Mouse (Mus musculus) midbrain, embryonic 11.5 days (tissue): ENCODE results near the gene Tbx1. TPM values are rescaled to one million over a fixed set of nuclear protein-coding genes. Genes with fewer than 3 reads are reported as not detected.

ENCODE experiments used
- ATAC-seq: fragments of 200-750 bp; cut with Nextera tagmentation; 2 replicates; pipeline ENCODE4 v1.8.0; 2017; ENCODE audit warnings: moderate TSS enrichment, moderate library complexity; ENCODE audit not compliant: low FRiP score
- DNase-seq: peaks from one replicate; pipeline ENCODE4 v3.0.0; 2015; ENCODE audit warnings: low spot score; ENCODE audit errors: missing footprints
- H3K27ac ChIP-seq: fragments of 300-500 bp; sonication (generic); 2 replicates; pipeline ENCODE4 v1.5.1; 2014; ENCODE audit warnings: low read depth, low read length
- H3K27me3 ChIP-seq: fragments of 300-500 bp; sonication (generic); 2 replicates; pipeline ENCODE4 v1.6.1; 2014; ENCODE audit warnings: mild to moderate bottlenecking, low read length, moderate library complexity, mixed read lengths; ENCODE audit not compliant: control insufficient read depth, insufficient read depth
- H3K36me3 ChIP-seq: fragments of 300-500 bp; sonication (generic); 2 replicates; pipeline ENCODE4 v1.6.1; 2014; ENCODE audit warnings: mild to moderate bottlenecking, low read length, moderate library complexity, mixed read lengths; ENCODE audit not compliant: control insufficient read depth, insufficient read depth
- H3K4me1 ChIP-seq: fragments of 300-500 bp; sonication (generic); 2 replicates; pipeline ENCODE4 v1.6.1; 2014; ENCODE audit warnings: low read length; ENCODE audit not compliant: control insufficient read depth, insufficient read depth
- H3K4me2 ChIP-seq: fragments of 300-500 bp; sonication (generic); 2 replicates; pipeline ENCODE4 v1.6.1; 2014; ENCODE audit warnings: mild to moderate bottlenecking, moderate library complexity
- H3K4me3 ChIP-seq: fragments of 300-500 bp; sonication (generic); 2 replicates; pipeline ENCODE4 v1.5.1; 2014; ENCODE audit warnings: low read depth, low read length
- H3K9ac ChIP-seq: fragments of 300-500 bp; sonication (generic); 2 replicates; pipeline ENCODE4 v1.6.1; 2014; ENCODE audit warnings: low read length
- H3K9me3 ChIP-seq: fragments of 300-500 bp; sonication (generic); 2 replicates; pipeline ENCODE4 v1.6.1; 2016; ENCODE audit warnings: low read length; ENCODE audit not compliant: control insufficient read depth
- WGBS: fragments of 180-500 bp; shearing (Covaris S2); extraction: QIAGEN DNeasy Blood & Tissue Kit; methylation state at CpG from one replicate; pipeline ENCODE4 v1.1.7; 2014; 5-methylcytosine and 5-hydroxymethylcytosine counted together
- polyA plus RNA-seq: library from polyadenylated mRNA; unstranded; fragments of >200 nt; fragmentation: Nextera tagmentation; extraction: Ambion mirVana; gene quantifications from 2 replicates; pipeline ENCODE4 v1.2.1, GENCODE M21; 2014

Gene Tbx1
- polyA plus RNA-seq, 1 experiment from 2014 or later: 0.87 TPM

DNA sequence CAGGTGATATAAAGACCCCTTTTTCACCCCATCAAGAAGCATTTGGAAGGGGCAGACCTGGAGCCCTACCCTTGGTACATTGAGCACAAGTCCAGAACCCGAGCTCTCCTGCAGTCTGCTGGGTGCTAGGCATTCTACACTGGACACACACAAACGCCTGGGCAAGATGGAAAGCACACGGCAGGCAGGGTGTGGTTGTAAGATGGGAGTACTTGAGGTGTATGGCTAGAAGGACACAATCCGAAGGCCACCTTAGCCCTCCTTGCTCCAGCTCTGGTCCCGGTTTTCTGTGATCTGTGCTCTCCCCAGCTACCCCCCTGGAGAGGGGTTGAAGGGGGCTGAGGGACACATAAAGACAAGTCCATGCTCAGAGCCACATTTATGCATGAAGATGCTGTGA lies 39.8 kb upstream of the Tbx1 start:
- WGBS: 62% methylated on average over 5 of the region's 5 CpGs
- no peak; the same call in 1 of the 2 replicates for ATAC-seq
- no peak overlapping the region for H3K27ac ChIP-seq

DNA sequence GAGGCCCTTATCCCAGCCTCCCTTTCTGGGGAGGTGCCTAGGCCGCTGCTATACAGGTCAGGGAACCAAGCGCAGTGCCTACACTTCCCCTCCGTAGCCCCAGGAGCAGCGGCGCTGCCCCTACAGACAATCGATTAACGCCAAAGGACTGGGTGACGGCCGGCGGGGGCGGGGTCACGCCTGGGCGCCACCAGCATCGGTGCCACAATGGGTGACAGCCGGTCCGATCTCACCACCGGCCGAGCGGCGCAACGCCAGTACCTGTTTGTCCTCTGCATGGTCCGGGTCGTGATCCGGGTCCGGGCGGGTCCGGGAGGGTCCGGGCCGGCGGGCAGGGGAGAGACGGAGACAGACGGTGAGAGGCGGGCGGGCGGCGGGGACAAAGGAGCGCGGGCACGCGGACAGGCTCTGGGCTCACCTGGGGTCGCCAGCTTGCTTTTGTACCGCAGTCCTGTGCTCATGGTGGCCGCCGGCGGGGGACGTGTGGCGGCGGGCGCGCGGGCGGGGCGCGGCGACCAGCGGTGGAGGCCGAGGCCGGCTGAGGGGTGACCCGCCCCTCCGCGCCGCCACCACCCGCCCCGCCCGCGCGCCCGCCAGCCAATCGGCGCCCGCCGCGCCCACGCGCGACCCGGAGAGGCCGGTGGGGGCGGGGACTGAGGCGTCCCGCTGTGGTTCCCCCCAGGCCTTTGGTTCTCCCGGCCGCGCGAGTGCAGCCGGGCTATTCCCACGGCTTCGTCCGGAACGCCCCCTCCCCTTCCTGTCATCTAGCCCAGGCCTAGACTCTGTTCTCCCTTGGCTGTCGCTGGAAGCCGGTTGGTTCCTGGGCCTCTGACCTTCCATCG lies 39.1 kb upstream of the Tbx1 start, which contains the start of gene Sept5:
TSS of gene Sept5 (minus strand) at position 565 of the 842 bp plus-strand sequence.
- peak within 1 kb of the TSS; percentile 69 for H3K4me2 ChIP-seq
- peak within 1 kb of the TSS; percentile 54; the same call in 1 of the 2 replicates for H3K27ac ChIP-seq
- DNase-seq: peak; percentile 95
- ATAC-seq: peak; percentile 68
- H3K9ac ChIP-seq: peak within 1 kb of the TSS; percentile 89
- H3K36me3 ChIP-seq: peaks cover 1% of the 10 kb centered on the region; the same call in 1 of the 2 replicates
- H3K9me3 ChIP-seq: no peaks in the 10 kb centered on the region
- peaks cover 37% of the 10 kb centered on the region for H3K27me3 ChIP-seq
- peaks cover 24% of the 10 kb centered on the region for H3K4me1 ChIP-seq
- under 1% methylated on average over 54 of the region's 93 CpGs for WGBS
- peak within 1 kb of the TSS; percentile 79 for H3K4me3 ChIP-seq

More for the DNA sequence above, 39.8 kb upstream of the Tbx1 start:
- Histone ChIP-seq H3K36me3 (no peaks in the 10 kb centered on the region), H3K9ac (peak overlapping the region; percentile 89), H3K4me3 (peak overlapping the region; percentile 79), H3K9me3 (no peaks in the 10 kb centered on the region), H3K4me1 (peaks cover 24% of the 10 kb centered on the region), H3K27me3 (peaks cover 30% of the 10 kb centered on the region), H3K4me2 (peak overlapping the region; percentile 69)
- no peak for DNase-seq

DNA sequence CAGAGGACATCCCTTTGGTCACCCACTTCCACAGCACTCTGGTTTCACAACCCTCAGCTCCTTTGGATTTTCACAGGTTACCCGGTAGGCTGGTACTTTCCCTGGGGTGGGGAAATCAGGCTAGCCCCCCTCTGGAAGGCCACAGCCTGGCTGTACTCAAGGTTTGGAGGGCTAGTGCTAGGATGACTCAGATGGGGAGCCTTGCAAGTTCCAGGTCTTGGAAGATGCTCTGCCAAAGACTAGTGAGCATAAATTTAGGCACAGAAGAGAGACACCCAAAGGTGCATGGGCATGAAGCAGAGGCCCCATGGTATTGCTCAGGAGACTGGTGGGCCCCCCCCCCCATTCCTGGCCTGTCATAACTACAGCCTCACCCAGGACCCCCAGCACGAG lies 38.5 kb upstream of the Tbx1 start:
- ATAC-seq: no peak
- H3K27me3 ChIP-seq: peaks cover 43% of the 10 kb centered on the region
- 0 out of 2 replicates have a peak overlapping the region, but pooled peaks have one; percentile 54 for H3K27ac ChIP-seq
- peaks cover 5% of the 10 kb centered on the region; the same call in 1 of the 2 replicates for H3K36me3 ChIP-seq
- DNase-seq: no peak
- H3K9ac ChIP-seq: peak overlapping the region; percentile 89
- WGBS: 32% methylated on average over 2 of the region's 2 CpGs
- H3K9me3 ChIP-seq: no peaks in the 10 kb centered on the region
- peak overlapping the region; percentile 69 for H3K4me2 ChIP-seq
- H3K4me3 ChIP-seq: peak overlapping the region; percentile 79
- H3K4me1 ChIP-seq: peaks cover 24% of the 10 kb centered on the region

DNA sequence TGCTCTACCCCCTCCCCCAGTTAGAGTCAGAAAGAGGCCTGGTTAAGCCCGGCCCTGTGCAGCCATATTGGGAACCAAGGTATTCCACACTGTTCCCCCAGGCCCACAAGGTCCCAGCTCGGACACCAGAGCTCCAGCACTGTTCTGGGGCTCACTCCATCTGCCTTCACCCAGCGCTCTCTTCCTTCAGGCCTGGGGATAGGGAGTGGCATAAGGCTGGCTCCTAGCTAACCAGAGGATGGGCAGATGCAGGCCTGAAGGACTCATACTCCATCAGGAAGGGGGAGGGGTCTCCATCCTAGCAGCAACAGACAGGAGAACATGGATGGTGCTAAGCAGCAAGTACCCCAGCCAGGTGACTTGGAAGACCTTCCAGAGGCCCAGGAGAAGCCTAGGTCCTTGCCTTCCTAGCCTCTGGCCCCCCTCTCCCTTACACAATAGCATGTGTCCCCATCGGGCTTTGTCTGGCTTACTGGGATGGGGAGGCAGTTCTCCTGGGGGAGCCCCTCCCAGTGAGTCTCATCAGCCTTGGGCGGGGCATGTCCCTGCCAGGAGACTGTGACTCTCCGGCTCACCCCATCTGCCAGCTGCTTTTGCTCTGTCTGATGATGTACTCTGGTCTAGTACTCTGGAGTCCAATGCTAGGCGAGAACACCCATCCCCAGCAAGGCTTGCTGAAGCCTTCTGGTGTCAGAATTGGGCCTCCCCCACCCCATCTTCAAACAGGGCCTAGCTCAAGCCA lies 37.9 kb upstream of the Tbx1 start:
- peak overlapping the region; percentile 69 for H3K4me2 ChIP-seq
- ATAC-seq: no peak
- no peak for DNase-seq

DNA sequence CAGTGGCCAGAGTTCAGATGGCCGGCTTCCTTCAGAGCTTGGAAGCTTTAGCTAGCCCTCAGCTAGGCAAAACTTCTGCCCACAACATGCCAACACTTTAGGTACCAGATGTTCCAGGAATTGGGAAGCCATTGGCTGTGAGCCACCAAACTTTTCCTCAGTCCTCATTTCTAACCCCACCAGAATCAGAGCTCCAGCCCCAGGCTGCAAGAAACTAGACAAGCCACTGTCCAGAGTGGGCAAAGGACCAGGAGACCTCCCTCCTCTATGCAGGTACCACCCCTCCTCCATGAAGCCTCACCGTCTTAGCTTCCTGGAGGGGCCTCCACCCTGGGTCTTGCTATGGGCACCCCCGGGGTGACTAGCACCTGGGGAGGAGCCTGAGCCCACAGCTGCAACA lies 36.7 kb upstream of the Tbx1 start:
- DNase-seq (no peak), ATAC-seq (no peak)
- H3K4me1 ChIP-seq: peaks cover 24% of the 10 kb centered on the region
- WGBS: 42% methylated on average over 3 of the region's 3 CpGs
- no peak overlapping the region; the same call in 1 of the 2 replicates for H3K9ac ChIP-seq
- H3K36me3 ChIP-seq: peaks cover 9% of the 10 kb centered on the region; the same call in 1 of the 2 replicates
- no peaks in the 10 kb centered on the region for H3K9me3 ChIP-seq
- no peak overlapping the region for H3K27ac ChIP-seq
- peaks cover 61% of the 10 kb centered on the region for H3K27me3 ChIP-seq
- peak overlapping the region; percentile 91; the same call in 1 of the 2 replicates for H3K4me2 ChIP-seq
- H3K4me3 ChIP-seq: no peak overlapping the region

More for the DNA sequence above, 37.9 kb upstream of the Tbx1 start:
- WGBS: 56% methylated on average over 7 of the region's 7 CpGs
- Histone ChIP-seq H3K9me3 (no peaks in the 10 kb centered on the region), H3K27me3 (peaks cover 49% of the 10 kb centered on the region), H3K27ac (no peak overlapping the region), H3K4me1 (peaks cover 24% of the 10 kb centered on the region), H3K36me3 (peaks cover 8% of the 10 kb centered on the region; the same call in 1 of the 2 replicates), H3K9ac (peak overlapping the region; percentile 89), H3K4me3 (peak overlapping the region; percentile 79)

DNA sequence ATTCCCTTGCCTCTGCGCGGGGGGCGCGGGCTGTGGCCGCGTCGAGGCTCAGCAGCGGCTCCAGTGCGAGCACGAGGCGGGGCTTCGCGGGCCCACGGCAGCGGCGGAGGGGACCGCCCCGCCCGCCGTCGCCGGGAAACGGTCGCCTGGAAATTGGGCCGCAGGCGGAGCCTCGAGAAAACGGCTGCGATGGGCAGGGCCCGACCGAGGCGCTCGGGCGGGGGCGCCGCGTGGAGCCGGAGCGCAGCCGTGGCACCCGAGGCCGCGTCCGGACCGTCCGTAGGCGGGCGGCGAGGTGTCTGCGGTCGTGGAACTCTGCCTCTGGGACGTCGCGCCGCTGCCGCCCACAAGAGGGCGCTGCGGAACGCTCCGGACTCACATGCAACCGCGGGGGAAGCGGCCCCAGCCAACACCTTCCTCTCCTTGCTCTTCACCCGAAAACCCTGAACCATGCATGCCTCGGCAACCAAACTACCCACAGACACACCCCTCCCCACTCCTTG lies 36.0 kb upstream of the Tbx1 start, which contains the start of gene Gm49601:
TSS of gene Gm49601 (minus strand) at position 52 of the 503 bp plus-strand sequence.
- peak within 1 kb of the TSS; percentile 91 for H3K4me2 ChIP-seq
- peaks cover 26% of the 10 kb centered on the region for H3K4me1 ChIP-seq
- H3K9me3 ChIP-seq: no peaks in the 10 kb centered on the region
- ATAC-seq (peak; percentile 31), DNase-seq (peak; percentile 99)
- H3K9ac ChIP-seq: peak within 1 kb of the TSS; percentile 60
- peaks cover 68% of the 10 kb centered on the region for H3K27me3 ChIP-seq
- peaks cover 9% of the 10 kb centered on the region; the same call in 1 of the 2 replicates for H3K36me3 ChIP-seq
- WGBS: under 1% methylated on average over 65 of the region's 65 CpGs
- no peak within 1 kb of the TSS for H3K27ac ChIP-seq
- peak within 1 kb of the TSS; percentile 48 for H3K4me3 ChIP-seq

DNA sequence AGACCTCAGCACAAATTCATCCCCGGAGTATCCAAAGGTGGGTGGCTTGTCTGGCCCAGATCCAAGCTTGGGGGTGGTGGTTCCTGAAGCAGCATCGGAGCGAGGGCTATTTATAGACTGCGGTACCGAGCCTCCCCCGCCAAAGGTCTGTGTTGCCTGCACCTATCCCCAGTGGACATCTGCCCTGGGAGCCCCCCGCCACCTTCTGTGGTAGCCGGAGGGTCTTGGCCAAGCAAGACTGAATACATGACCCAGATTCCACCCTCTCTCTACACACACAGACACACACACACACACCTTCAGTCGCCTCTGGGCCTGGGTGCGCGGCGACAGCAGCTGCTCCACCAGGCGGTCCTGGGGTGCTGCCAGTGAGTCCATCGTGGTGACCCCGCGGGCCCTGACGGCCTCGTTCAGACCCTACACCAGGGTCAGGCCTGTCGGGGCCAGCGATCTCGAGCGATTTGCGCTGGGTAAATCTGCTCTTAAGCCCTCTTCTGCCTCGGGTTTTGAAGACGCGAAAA lies 35.4 kb upstream of the Tbx1 start:
- peak overlapping the region; percentile 60; the same call in 1 of the 2 replicates for H3K9ac ChIP-seq
- peak; percentile 6; the same call in 1 of the 2 replicates for ATAC-seq
- peaks cover 9% of the 10 kb centered on the region; the same call in 1 of the 2 replicates for H3K36me3 ChIP-seq
- H3K4me3 ChIP-seq: peak overlapping the region; percentile 48
- no peak overlapping the region for H3K27ac ChIP-seq
- H3K9me3 ChIP-seq: no peaks in the 10 kb centered on the region
- peaks cover 29% of the 10 kb centered on the region for H3K4me1 ChIP-seq
- peaks cover 74% of the 10 kb centered on the region for H3K27me3 ChIP-seq
- peak overlapping the region; percentile 91 for H3K4me2 ChIP-seq
- DNase-seq: peak; percentile 91
- WGBS: 6% methylated on average over 26 of the region's 26 CpGs

- Histone ChIP-seq H3K9me3 (no peaks in the 10 kb centered on the region), H3K36me3 (peaks cover 9% of the 10 kb centered on the region; the same call in 1 of the 2 replicates), H3K27ac (no peak overlapping the region), H3K4me3 (no peak overlapping the region), H3K4me1 (peaks cover 33% of the 10 kb centered on the region), H3K9ac (no peak overlapping the region), H3K4me2 (no peak overlapping the region), H3K27me3 (peaks cover 82% of the 10 kb centered on the region)
- WGBS: 28% methylated on average over 14 of the region's 14 CpGs
- ATAC-seq: no peak
- DNase-seq: peak; percentile 91
Measured at GRCm38 (mm10) chr16:18625097-18625496, 34.6 kb upstream of the Tbx1 start.
